Mouse (Mus musculus): ENCODE data around the gene Thpo. TPM values are rescaled to one million over a fixed set of nuclear protein-coding genes. Genes with fewer than 3 reads are reported as not detected.
A peak's percentile ranks its signal among the peaks of the same experiment; 100 is the strongest.

The Thpo gene
- polyA plus RNA-seq, 1 experiment: 1.1 TPM

GRCm38 (mm10) chr16:20710370-20710769 is 23.9 kb downstream of the Thpo start:
- Histone ChIP-seq H3K4me3 (replicated peaks; ENCODE audit: extremely low read depth, low read depth, low read length) (no peak overlapping the region), H3K4me1 (ENCODE audit: control insufficient read depth, insufficient read depth, low read length) (no peaks in the 10 kb centered on the region)
- 93% methylated on average over 11 of the region's 11 CpGs for WGBS
- no peak for TF ChIP-seq CTCF (IDR thresholded peaks at IDR 0.05; ENCODE audit: insufficient read depth, low read length)
- no peak for TF ChIP-seq POLR2A (IDR thresholded peaks at IDR 0.05; ENCODE audit: borderline replicate concordance, extremely low read depth, low read depth, low read length)
- DNase-seq: no peak

GRCm38 (mm10) chr16:20708939-20709734 is 25.2 kb downstream of the Thpo start:
- no peak for DNase-seq
- H3K4me1 ChIP-seq (ENCODE audit: control insufficient read depth, insufficient read depth, low read length): no peaks in the 10 kb centered on the region
- H3K4me3 ChIP-seq (replicated peaks; ENCODE audit: extremely low read depth, low read depth, low read length): no peak overlapping the region
- WGBS: 74% methylated on average over 19 of the region's 19 CpGs
- TF ChIP-seq CTCF (IDR thresholded peaks at IDR 0.05; ENCODE audit: insufficient read depth, low read length) (peak; percentile 58), POLR2A (IDR thresholded peaks at IDR 0.05; ENCODE audit: borderline replicate concordance, extremely low read depth, low read depth, low read length) (no peak)

DNA sequence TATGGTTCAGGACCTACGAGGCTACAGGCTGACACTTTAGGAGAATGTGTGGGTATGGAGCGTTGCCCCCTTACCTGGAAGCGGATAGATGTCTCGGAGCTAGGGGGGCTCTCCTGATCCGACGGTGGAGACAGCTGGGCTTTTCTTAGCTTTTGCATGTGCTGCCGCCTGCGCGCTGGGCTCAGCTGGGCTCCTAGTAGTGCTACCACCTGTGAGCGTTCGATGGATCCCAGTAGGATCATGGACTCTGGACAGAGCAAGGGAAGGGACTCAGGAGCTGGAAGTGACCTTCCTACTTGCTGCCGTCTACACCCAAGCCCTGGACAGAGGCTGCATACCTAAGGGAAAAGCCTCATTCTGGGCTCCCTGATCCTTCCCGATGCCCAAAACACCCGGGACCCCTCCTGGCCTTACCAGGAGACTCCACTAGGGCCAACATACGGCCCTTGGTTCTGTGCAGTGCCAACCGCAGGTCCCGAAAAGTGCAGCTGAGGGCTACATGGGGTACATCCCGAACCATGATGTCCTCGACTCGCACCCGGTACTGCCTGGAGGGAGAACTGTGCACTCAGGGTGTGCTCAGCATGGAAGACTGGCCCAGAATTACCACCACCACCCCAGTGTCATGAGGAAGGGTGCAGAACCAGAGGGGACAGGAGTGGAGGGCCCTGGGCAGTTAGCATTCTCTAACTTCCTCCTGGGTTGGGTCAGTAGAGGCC is 25.9 kb downstream of the Thpo start:
- DNase-seq: no peak
- TF ChIP-seq CTCF (IDR thresholded peaks at IDR 0.05; ENCODE audit: insufficient read depth, low read length) (no peak), POLR2A (IDR thresholded peaks at IDR 0.05; ENCODE audit: borderline replicate concordance, extremely low read depth, low read depth, low read length) (no peak)
- no peak overlapping the region for H3K4me3 ChIP-seq (replicated peaks; ENCODE audit: extremely low read depth, low read depth, low read length)
- WGBS: 91% methylated on average over 21 of the region's 21 CpGs
- H3K4me1 ChIP-seq (ENCODE audit: control insufficient read depth, insufficient read depth, low read length): no peaks in the 10 kb centered on the region

- WGBS: 85% methylated on average over 2 of the region's 2 CpGs
- H3K4me3 ChIP-seq (replicated peaks; ENCODE audit: extremely low read depth, low read depth, low read length): no peak overlapping the region
- no peak for TF ChIP-seq POLR2A (IDR thresholded peaks at IDR 0.05; ENCODE audit: borderline replicate concordance, extremely low read depth, low read depth, low read length)
- TF ChIP-seq CTCF (IDR thresholded peaks at IDR 0.05; ENCODE audit: insufficient read depth, low read length): no peak
- no peak for DNase-seq
- no peaks in the 10 kb centered on the region for H3K4me1 ChIP-seq (ENCODE audit: control insufficient read depth, insufficient read depth, low read length)
Measured at GRCm38 (mm10) chr16:20706407-20707055, 27.8 kb downstream of the Thpo start.

DNA sequence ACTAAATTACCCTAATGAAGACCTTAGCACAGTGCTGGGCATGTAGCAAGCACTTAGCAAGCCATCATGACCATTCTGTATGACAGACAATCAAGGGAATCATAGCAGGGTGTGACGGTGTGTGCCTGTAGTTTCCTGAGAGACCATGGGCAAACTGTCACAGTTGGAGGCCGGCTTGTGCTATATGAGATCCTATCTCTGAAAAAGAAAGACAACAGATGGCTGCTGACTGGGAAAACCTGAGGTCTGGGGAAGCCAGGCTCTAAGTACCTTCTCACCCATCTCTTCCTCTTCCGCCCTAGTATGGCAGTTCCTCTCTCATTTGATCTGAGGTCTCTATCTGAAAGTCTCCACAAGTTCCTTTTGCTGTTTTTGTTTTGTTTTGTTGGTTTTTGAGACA is 28.5 kb downstream of the Thpo start:
- Histone ChIP-seq H3K4me1 (ENCODE audit: control insufficient read depth, insufficient read depth, low read length) (no peaks in the 10 kb centered on the region), H3K4me3 (replicated peaks; ENCODE audit: extremely low read depth, low read depth, low read length) (no peak overlapping the region)
- 74% methylated on average over 3 of the region's 3 CpGs for WGBS
- DNase-seq: no peak
- TF ChIP-seq POLR2A (IDR thresholded peaks at IDR 0.05; ENCODE audit: borderline replicate concordance, extremely low read depth, low read depth, low read length) (no peak), CTCF (IDR thresholded peaks at IDR 0.05; ENCODE audit: insufficient read depth, low read length) (no peak)

DNA sequence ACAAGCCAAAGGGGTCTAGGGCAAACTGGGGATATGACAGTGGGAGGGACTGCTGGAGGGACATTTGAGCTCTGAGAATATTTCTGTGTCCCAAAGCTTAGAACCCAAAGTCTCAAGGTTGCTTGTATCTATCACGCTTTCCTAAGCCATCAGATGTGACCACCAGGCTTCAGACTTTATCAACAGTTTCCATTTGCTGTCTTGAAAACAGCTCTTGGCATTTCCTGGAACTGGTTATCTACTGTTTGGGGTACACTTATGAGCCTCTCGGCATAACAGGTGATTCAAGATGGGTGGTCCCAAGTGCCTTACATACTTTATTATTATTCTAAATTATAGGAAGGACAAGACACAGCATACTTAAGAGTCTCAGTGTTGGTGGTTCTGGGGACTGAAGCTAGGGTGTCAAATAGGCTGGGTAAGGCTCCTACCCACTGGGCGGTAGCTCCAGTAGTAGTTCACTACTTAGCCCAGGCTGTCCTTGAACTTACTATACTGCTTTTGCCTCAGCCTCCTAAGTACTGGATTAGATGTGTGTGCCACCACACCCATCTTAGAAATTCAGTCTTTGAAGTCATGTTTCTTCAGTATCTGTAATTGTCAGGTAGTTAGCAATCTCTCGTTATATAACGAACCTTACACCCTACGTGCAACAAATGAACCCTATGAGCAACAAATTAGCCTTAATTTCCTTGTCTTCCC is 30.5 kb downstream of the Thpo start:
- TF ChIP-seq CTCF (IDR thresholded peaks at IDR 0.05; ENCODE audit: insufficient read depth, low read length) (no peak), POLR2A (IDR thresholded peaks at IDR 0.05; ENCODE audit: borderline replicate concordance, extremely low read depth, low read depth, low read length) (no peak)
- 84% methylated on average over 6 of the region's 6 CpGs for WGBS
- H3K4me3 ChIP-seq (replicated peaks; ENCODE audit: extremely low read depth, low read depth, low read length): no peak overlapping the region
- no peaks in the 10 kb centered on the region for H3K4me1 ChIP-seq (ENCODE audit: control insufficient read depth, insufficient read depth, low read length)
- no peak for DNase-seq

- TF ChIP-seq CTCF (IDR thresholded peaks at IDR 0.05; ENCODE audit: insufficient read depth, low read length) (no peak), POLR2A (IDR thresholded peaks at IDR 0.05; ENCODE audit: borderline replicate concordance, extremely low read depth, low read depth, low read length) (no peak)
- DNase-seq: no peak
- H3K4me1 ChIP-seq (ENCODE audit: control insufficient read depth, insufficient read depth, low read length): no peaks in the 10 kb centered on the region
- no peak overlapping the region for H3K4me3 ChIP-seq (replicated peaks; ENCODE audit: extremely low read depth, low read depth, low read length)
- WGBS: 95% methylated on average over 10 of the region's 10 CpGs
Measured at GRCm38 (mm10) chr16:20703071-20703470, 31.2 kb downstream of the Thpo start.

DNA sequence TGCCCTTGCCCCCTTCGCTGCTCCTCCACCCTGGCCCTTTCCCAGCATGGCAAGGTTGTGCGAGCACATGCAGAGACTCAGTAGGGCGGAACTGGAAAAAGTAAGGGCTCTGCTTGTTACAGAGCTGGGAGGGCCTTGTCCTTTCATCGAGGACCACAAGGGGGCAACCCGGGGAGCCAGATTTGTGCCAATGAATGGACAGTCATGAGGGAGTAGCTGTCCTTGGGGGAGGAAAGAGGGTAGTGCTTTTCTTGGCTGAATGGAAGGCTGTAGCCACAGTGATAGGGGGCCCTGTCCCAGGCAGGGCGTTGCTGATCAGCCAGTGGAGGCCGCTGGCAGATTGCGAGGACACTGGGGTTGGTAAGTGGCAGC is 31.8 kb downstream of the Thpo start:
- H3K4me3 ChIP-seq (replicated peaks; ENCODE audit: extremely low read depth, low read depth, low read length): no peak overlapping the region
- no peaks in the 10 kb centered on the region for H3K4me1 ChIP-seq (ENCODE audit: control insufficient read depth, insufficient read depth, low read length)
- DNase-seq: peak; percentile 41
- 22% methylated on average over 8 of the region's 8 CpGs for WGBS
- peak; percentile 52 for TF ChIP-seq CTCF (IDR thresholded peaks at IDR 0.05; ENCODE audit: insufficient read depth, low read length)
- no peak for TF ChIP-seq POLR2A (IDR thresholded peaks at IDR 0.05; ENCODE audit: borderline replicate concordance, extremely low read depth, low read depth, low read length)
